Mouse (Mus musculus) C2C12 (cell line): ENCODE data around the gene Ubap1l.

Source experiments
- CEBPB ChIP-seq: IDR thresholded peaks from one replicate; pipeline ENCODE4 v1.6.1; 2011; ENCODE audit warnings: low read depth, mild to moderate bottlenecking, control low read depth, moderate library complexity
- CTCF ChIP-seq: IDR thresholded peaks from one replicate; pipeline ENCODE4 v1.5.1; 2011; ENCODE audit not compliant: control insufficient read depth, insufficient read depth, insufficient read length
- MAX ChIP-seq: IDR thresholded peaks from one replicate; pipeline ENCODE4 v1.6.1; 2011; ENCODE audit warnings: mild to moderate bottlenecking, control low read depth
- MYOD1 ChIP-seq: IDR thresholded peaks from one replicate; pipeline ENCODE4 v1.6.1; 2011; ENCODE audit warnings: low read depth; ENCODE audit not compliant: control insufficient read depth, insufficient read length
- MYOG ChIP-seq: IDR thresholded peaks from one replicate; pipeline ENCODE4 v1.6.1; 2011; ENCODE audit not compliant: control insufficient read depth, insufficient read length; ENCODE audit errors: extremely low read depth
- USF1 ChIP-seq: IDR thresholded peaks from one replicate; pipeline ENCODE4 v1.6.1; 2011; ENCODE audit warnings: low read depth, mild to moderate bottlenecking, control low read depth, moderate library complexity

DNA sequence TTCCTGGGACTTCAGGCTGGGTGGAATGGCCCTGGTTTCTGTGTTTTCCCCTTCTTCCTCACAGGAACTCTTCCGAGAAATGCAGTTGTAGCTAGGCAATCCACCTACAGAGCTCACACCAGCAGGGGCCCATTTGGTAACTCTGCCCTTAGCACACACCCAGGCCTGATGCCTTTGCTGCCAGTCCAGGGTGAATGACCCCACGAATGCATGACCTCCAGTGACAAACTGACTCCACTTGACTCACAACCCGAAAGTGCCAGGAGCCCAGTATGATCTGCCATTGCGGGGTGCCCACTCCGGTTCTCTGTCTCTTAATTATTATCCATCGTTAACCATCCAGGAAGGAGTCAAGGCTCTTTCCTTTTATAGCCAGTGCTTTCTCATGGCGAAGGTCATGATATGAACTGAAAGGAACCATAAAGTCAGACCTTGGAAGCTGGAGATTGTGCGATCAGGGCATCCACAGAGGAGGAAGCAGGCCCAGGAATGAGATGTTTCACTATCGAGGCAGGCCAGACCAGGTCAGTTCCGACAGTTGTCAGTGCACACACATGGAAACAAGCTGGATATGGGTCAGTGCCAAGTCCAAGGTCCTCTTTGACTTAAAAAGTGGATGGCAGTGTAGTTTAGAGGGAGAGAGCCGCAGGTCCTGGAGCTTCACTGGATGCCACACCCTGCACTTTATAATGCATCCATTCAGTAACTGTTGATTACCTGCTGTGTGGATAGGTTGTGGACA is 62.1 kb downstream of the Ubap1l start, which contains the start of gene Slc51b:
- no peak for TF ChIP-seq CTCF
- no peak for TF ChIP-seq MAX
- no peak for TF ChIP-seq CEBPB
- no peak for TF ChIP-seq USF1
- no peak for TF ChIP-seq MYOG
- TF ChIP-seq MYOD1, result no peak
